Mouse (Mus musculus): ENCODE measurements around the gene Ube2h. TPM values are rescaled to one million over a fixed set of nuclear protein-coding genes. Genes with fewer than 3 reads are reported as not detected.

The Ube2h gene
- total RNA-seq, 2 experiments from 2014 or later = 50.4 to 51.2 TPM

DNA sequence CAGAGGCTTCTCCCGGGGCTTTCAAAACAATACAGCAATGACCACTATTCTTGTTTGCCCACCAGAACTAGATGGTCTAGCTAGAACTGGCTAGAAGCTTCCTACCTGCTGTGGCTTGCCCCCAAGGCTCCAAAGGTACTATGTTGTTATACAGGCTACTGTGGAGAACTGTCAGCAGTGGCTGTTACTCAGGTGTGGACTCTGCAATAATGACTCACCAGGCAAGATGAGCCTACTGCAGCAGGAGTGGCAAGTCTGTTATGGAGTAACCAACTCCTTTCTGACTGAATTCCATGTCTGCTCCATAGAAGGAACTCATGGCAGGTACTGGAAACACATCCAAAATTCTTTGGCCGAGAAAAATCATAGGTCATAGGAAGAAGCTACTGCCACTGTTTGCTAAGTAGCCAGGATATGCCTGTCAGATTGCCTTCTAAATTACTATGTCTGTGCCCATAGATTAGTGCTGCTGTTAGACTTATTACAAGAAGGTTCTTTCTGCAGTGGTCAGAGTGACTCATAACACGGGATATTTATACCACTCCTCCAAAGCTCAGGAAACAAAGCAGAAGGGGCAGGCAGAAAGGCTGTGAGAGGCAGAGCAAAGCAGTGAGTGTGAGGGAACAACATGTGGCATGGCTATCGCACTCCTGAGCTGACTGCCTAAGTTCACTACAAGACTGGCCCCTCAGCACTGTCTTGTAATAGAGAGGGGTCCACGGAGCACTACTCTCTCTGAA is 51.9 kb downstream of the Ube2h start:
- no peak for DNase-seq
- intact Hi-C loops (cut with DNase I) = no loop called here

GRCm38 (mm10) chr6:30248708-30249107 is 55.6 kb downstream of the Ube2h start:
- DNase-seq = no peak
- intact Hi-C loops (cut with DNase I) = no loop called here

GRCm38 (mm10) chr6:30245940-30246339 is 58.4 kb downstream of the Ube2h start:
- intact Hi-C loops (cut with DNase I) = no loop called here
- DNase-seq = no peak

GRCm38 (mm10) chr6:30245397-30245796 is 58.9 kb downstream of the Ube2h start:
- no peak for DNase-seq
- intact Hi-C loops (cut with DNase I) = no loop called here

DNA sequence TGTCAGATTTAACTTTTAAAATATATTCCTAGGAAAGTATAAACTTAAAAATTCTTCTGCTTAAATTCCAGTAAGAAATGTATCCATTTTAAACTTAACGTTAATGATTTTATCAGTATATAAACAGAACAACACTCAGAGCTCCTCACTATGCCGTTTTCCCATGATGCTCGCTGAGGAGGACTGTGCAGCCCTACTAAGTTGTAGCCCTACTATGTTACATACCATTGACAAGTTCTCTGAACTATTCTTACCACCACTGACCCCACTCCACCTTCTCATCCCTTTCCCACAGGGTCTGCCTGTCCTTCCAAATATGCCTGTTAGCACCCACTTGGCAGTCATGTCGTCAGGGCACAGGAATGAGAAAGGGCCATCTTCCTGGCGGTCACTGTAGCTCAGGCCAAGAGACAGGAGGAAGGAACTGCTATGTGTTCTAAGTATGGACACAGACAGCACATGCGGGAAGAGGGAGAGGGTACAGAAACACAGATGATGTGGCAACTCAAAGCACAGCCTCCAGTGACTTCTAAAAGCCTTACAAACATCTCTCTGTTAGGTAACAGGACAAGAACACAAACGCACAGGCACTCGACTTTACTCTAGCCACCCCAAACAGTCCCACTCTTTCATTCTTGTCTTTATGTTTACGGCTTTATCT is 60.9 kb downstream of the Ube2h start:
- intact Hi-C loops (cut with DNase I) = no loop called here
- DNase-seq = no peak

- intact Hi-C loops (cut with DNase I) = no loop called here
- no peak for DNase-seq
These were observed 61.4 kb downstream of the Ube2h start for GRCm38 (mm10) chr6:30242928-30243327.

DNA sequence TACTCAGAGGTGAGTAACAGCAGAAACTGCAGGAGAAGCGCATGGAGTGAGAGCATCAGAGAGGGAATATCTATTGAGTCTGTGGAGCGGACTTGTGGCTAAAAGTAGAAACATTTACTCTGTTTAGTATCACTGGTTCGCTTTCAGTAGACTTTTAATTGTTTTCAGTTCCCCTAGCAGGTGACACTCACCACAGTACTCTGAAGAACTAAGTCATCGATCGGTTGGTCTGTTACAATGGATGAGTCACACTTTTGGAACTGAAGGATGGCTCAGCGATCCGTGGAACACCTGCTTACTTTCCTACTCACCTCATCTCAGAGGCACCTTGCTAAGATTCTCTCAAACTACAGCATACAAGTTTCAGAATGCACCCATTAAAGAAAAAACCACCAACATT is 64.2 kb downstream of the Ube2h start:
- DNase-seq = no peak
- intact Hi-C loops (cut with DNase I) = no loop called here

DNA sequence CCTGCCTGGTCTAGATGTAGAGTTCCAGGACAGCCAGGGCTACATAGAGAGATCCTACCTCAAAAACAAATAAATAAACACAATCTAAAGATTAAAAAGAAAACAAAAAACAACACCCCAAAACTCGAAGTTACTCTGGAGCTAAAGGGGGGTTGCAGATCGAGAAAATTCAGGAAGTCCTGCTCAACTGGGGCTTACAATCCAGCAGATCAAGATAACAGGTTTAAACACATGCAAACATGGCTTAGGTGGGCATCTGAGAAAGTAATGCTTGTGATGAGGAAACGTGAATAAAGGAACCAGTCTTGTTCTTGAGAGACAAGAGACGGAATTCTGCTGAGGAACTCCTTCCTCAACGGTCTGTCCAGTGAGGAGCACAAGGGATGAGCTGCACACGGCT is 65.1 kb downstream of the Ube2h start:
- DNase-seq = no peak
- intact Hi-C loops (cut with DNase I) = no loop called here

- intact Hi-C loops (cut with DNase I) = no loop called here
- DNase-seq = no peak
These were observed 66.3 kb downstream of the Ube2h start for GRCm38 (mm10) chr6:30238079-30238478.

DNA sequence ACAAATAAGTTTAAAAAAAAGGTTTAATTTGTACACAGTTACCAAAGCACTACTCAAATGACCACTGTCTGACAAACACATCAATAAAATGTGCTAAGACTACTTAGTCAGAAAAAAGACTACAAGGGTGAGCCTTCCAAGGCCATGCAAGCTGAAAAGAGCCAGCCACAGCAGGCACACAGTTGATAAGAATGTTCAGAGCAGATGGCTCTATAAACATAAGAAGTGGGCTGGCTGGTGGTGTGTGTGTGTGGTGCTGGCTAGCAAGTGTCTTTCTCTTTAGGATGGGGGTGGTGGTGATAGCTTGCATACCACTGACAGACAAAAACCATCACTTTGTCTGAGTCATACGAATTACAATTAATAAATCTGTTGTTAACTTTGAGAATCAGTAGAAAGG is 67.8 kb downstream of the Ube2h start:
- intact Hi-C loops (cut with DNase I) = no loop called here
- DNase-seq = no peak

GRCm38 (mm10) chr6:30231758-30232293 is 72.5 kb downstream of the Ube2h start:
- intact Hi-C loops (cut with DNase I) = no loop called here
- no peak for DNase-seq

GRCm38 (mm10) chr6:30230246-30230645 is 74.1 kb downstream of the Ube2h start:
- no peak for DNase-seq
- intact Hi-C loops (cut with DNase I) = no loop called here

DNA sequence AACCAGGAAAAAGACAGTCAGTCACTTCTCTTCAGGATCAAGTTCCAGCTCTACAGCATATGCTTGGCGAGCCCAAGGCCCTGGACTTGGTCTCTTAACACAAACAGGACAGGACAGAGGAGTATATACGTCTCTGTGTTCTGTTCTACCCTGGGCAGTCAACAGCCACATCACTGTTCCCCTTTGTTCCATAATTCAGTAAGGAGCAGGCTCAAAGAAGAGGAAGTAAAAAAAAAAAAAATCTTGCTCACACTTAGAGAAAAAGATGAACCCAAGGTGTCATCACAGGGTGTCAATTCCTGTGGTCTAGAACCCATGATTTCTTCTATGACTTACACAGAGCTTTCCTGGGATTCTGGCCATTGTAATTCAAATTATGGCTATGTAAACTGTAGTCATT is 75.4 kb downstream of the Ube2h start:
- intact Hi-C loops (cut with DNase I) = loop anchor here (5.0 kb wide), 2 partner anchors 53 to 128 kb away; no protein-coding TSS in a partner anchor
- DNase-seq = no peak

DNA sequence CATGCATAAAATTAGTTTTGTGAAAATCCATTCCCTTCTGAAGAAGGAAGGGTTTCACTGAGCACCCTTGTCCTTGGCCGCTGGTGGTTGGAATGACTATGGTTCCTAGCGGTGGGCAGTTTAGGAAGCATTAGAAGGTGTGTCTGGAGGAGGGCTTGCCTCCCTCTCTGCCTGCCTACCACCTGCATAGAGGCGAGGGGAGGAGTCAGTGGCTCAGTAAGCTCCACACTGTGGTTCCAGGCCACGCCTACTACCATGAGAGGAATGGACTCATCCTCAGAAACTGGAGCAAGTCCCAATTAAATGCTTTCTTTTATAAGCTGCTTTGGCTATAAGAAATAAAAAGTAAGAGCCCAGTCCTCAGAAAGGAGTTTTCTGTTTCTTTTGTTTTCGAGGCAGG is 76.0 kb downstream of the Ube2h start:
- DNase-seq = no peak
- intact Hi-C loops (cut with DNase I) = loop anchor here (5.0 kb wide), 2 partner anchors 54 to 129 kb away; no protein-coding TSS in a partner anchor

- intact Hi-C loops (cut with DNase I) = loop anchor here (5.0 kb wide), 2 partner anchors 55 to 130 kb away; no protein-coding TSS in a partner anchor
- no peak for DNase-seq
These were observed 77.2 kb downstream of the Ube2h start for GRCm38 (mm10) chr6:30226971-30227700.

GRCm38 (mm10) chr6:30224693-30225092 is 79.6 kb downstream of the Ube2h start:
- intact Hi-C loops (cut with DNase I) = loop anchor here (5.0 kb wide), 2 partner anchors 58 to 133 kb away; no protein-coding TSS in a partner anchor
- no peak for DNase-seq

GRCm38 (mm10) chr6:30222321-30222720 is 82.0 kb downstream of the Ube2h start:
- intact Hi-C loops (cut with DNase I) = no loop called here
- no peak for DNase-seq

DNA sequence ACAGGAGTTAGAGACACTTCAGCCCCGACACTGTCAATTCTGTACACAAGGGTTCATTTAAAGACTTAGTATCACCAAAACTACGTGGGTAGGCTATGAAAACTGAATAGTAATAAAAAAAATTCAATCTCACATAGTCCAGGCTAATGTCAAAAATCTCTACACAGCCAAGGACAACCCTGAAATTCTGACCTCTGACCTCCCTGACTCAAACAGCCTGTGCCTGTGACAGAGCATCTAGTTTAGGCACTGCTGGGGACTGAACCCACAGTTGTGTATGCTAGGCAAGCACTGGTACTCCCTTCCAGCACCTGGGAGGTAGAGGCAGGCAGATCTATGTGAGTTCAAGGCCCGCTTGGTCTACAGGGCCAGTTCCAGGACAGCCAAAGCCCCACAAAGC is 86.8 kb downstream of the Ube2h start:
- intact Hi-C loops (cut with DNase I) = no loop called here
- DNase-seq = no peak

GRCm38 (mm10) chr6:30212468-30212867 is 91.9 kb downstream of the Ube2h start:
- no peak for DNase-seq
- intact Hi-C loops (cut with DNase I) = loop anchor here (5.0 kb wide), 1 partner anchor 145 kb away; no protein-coding TSS in a partner anchor

GRCm38 (mm10) chr6:30211641-30212455 is 92.5 kb downstream of the Ube2h start:
- intact Hi-C loops (cut with DNase I) = loop anchor here (5.0 kb wide), 1 partner anchor 145 kb away; no protein-coding TSS in a partner anchor
- no peak for DNase-seq

All from gastrocnemius, postnatal 36 days (tissue).